Mouse (Mus musculus) limb, embryonic 14.5 days (tissue): ENCODE measurements at regions not wholly inside any gene's neighbourhood (a gene's known extent, or its start where the extent isn't known, plus 50 kb on each side); places are given as distances from the start of the nearest gene placed in this dataset.

ENCODE experiments used
- ATAC-seq: fragments of 200-750 bp; cut with Nextera tagmentation; 2 replicates; pipeline ENCODE4 v1.8.0; 2017; ENCODE audit warnings: low read depth, moderate number of reproducible peaks, moderate TSS enrichment; ENCODE audit not compliant: low FRiP score
- DNase-seq: peaks from one replicate; pipeline ENCODE4 v3.0.0-alpha.2; 2015; ENCODE audit warnings: low spot score
- H3K27ac ChIP-seq: fragments of 300-500 bp; sonication (generic); replicated peaks from 2 replicates; pipeline ENCODE4 v1.5.1; 2014; ENCODE audit warnings: low read depth, mild to moderate bottlenecking, low read length, moderate library complexity, mixed read lengths
- H3K27me3 ChIP-seq: fragments of 300-500 bp; sonication (generic); 2 replicates; pipeline ENCODE4 v1.6.1; 2014; ENCODE audit warnings: low read length, mixed read lengths; ENCODE audit not compliant: control insufficient read depth, insufficient read depth
- H3K36me3 ChIP-seq: fragments of 300-500 bp; sonication (generic); 2 replicates; pipeline ENCODE4 v1.6.1; 2014; ENCODE audit warnings: mild to moderate bottlenecking, low read length, moderate library complexity, mixed read lengths; ENCODE audit not compliant: control insufficient read depth, insufficient read depth
- H3K4me1 ChIP-seq: fragments of 300-500 bp; sonication (generic); 2 replicates; pipeline ENCODE4 v1.6.1; 2014; ENCODE audit warnings: antibody characterized with exemption, low read length, mixed read lengths; ENCODE audit not compliant: control insufficient read depth, insufficient read depth
- H3K4me2 ChIP-seq: fragments of 300-500 bp; sonication (generic); replicated peaks from 2 replicates; pipeline ENCODE4 v1.6.1; 2014; ENCODE audit warnings: low read depth, mild to moderate bottlenecking, low read length, moderate library complexity; ENCODE audit not compliant: severe bottlenecking
- H3K4me3 ChIP-seq: fragments of 300-500 bp; sonication (generic); replicated peaks from 2 replicates; pipeline ENCODE4 v1.5.1; 2014; ENCODE audit warnings: low read length
- H3K9ac ChIP-seq: fragments of 300-500 bp; sonication (generic); 2 replicates; pipeline ENCODE4 v1.6.1; 2014; ENCODE audit warnings: mild to moderate bottlenecking, low read depth, low read length, moderate library complexity; ENCODE audit not compliant: severe bottlenecking
- H3K9me3 ChIP-seq: fragments of 300-500 bp; sonication (generic); 2 replicates; pipeline ENCODE4 v1.6.1; 2016; ENCODE audit warnings: low read length; ENCODE audit not compliant: control insufficient read depth
- POLR2A ChIP-seq: fragments of 200-500 bp; IDR thresholded peaks from 2 replicates; pipeline ENCODE4 v1.8.0; 2012; ENCODE audit warnings: inconsistent platforms, mild to moderate bottlenecking, moderate library complexity, borderline replicate concordance; ENCODE audit not compliant: insufficient read depth, insufficient read length; ENCODE audit errors: extremely low read depth
- WGBS: fragments of 180-500 bp; shearing (Covaris S2); extraction: QIAGEN DNeasy Blood & Tissue Kit; methylation state at CpG from one replicate; pipeline ENCODE4 v1.1.7; 2014; 5-methylcytosine and 5-hydroxymethylcytosine counted together

DNA sequence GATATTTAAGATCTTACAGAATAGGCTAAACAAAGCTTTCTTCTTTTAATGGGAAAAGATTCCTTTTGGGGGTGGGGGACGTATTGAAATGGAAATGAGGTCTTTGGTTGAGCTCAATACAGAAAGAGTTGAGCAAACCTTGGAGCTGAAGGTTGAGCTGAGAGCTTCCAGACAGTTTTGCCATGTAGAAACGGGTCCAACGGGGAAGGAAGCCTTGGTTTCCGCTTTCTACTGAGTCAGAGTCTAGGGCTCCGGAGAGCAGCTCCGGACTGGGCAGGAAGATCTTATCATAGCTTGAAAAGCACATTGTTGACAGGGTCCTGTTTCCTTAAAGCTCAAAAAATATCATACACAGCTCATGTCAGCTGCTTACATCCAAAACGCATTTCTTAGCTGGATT lies 97.0 kb upstream of the Myo10 start:
- H3K4me1 ChIP-seq = no peaks in the 10 kb centered on the region

GRCm38 (mm10) chr15:25536451-25537334 lies 85.6 kb upstream of the Myo10 start:
- Histone ChIP-seq H3K9me3 (no peaks in the 10 kb centered on the region), H3K9ac (no peak overlapping the region), H3K4me3 (no peak overlapping the region), H3K36me3 (no peaks in the 10 kb centered on the region), H3K4me2 (no peak overlapping the region), H3K4me1 (0 out of 2 replicates have a peak, but pooled peaks cover 3% of the 10 kb centered on the region), H3K27me3 (no peaks in the 10 kb centered on the region), H3K27ac (no peak overlapping the region)
- no peak for TF ChIP-seq POLR2A
- WGBS = 79% methylated on average over 22 of the region's 22 CpGs
- ATAC-seq (peak; percentile 36; the same call in 1 of the 2 replicates), DNase-seq (peak; percentile 45)

More for the DNA sequence above, 97.0 kb upstream of the Myo10 start:
- ATAC-seq (no peak), DNase-seq (no peak)
- no peak for TF ChIP-seq POLR2A
- no peaks in the 10 kb centered on the region for H3K9me3 ChIP-seq
- H3K27me3 ChIP-seq = no peaks in the 10 kb centered on the region
- 83% methylated on average over 7 of the region's 7 CpGs for WGBS
- H3K36me3 ChIP-seq = no peaks in the 10 kb centered on the region
- H3K4me2 ChIP-seq = no peak overlapping the region
- no peak overlapping the region for H3K27ac ChIP-seq
- H3K9ac ChIP-seq = no peak overlapping the region
- no peak overlapping the region for H3K4me3 ChIP-seq

GRCm38 (mm10) chr15:25539344-25540176 lies 82.8 kb upstream of the Myo10 start:
- TF ChIP-seq POLR2A = no peak
- DNase-seq (no peak), ATAC-seq (peak; percentile 60; the same call in 1 of the 2 replicates)
- Histone ChIP-seq H3K4me1 (0 out of 2 replicates have a peak, but pooled peaks cover 3% of the 10 kb centered on the region), H3K9me3 (no peaks in the 10 kb centered on the region), H3K27me3 (no peaks in the 10 kb centered on the region), H3K4me2 (no peak overlapping the region), H3K36me3 (no peaks in the 10 kb centered on the region), H3K9ac (no peak overlapping the region), H3K4me3 (no peak overlapping the region), H3K27ac (no peak overlapping the region)
- 64% methylated on average over 20 of the region's 20 CpGs for WGBS

GRCm38 (mm10) chr15:25542382-25542781 lies 79.9 kb upstream of the Myo10 start:
- 89% methylated on average over 4 of the region's 4 CpGs for WGBS
- no peak for ATAC-seq
- no peaks in the 10 kb centered on the region for H3K36me3 ChIP-seq
- no peak overlapping the region for H3K4me2 ChIP-seq
- H3K9ac ChIP-seq = no peak overlapping the region
- DNase-seq = no peak
- no peak overlapping the region for H3K4me3 ChIP-seq
- TF ChIP-seq POLR2A = no peak
- no peak overlapping the region for H3K27ac ChIP-seq
- H3K9me3 ChIP-seq = no peaks in the 10 kb centered on the region
- no peaks in the 10 kb centered on the region for H3K27me3 ChIP-seq
- H3K4me1 ChIP-seq = 0 out of 2 replicates have a peak, but pooled peaks cover 3% of the 10 kb centered on the region

DNA sequence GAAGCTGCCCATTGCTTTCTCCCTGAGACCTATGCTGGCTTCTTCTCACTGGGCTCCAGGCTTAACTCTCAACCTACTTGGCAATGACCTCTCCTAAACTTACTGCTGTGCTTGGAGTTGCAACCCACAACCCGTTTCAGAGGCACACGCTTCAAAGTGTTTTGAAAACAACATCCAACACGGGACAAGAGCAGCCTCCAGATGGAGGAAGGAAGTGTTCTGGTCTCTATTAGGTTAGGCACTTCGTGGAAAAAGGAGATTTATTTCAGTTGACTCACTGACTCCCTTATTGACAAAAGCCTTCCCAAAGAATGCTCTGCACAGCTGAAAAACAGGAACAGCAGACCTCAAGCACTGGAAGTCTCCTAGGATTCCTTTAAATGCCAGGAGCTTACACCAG lies 76.1 kb upstream of the Myo10 start:
- no peak overlapping the region for H3K9ac ChIP-seq
- no peak overlapping the region for H3K4me3 ChIP-seq
- WGBS = 18% methylated on average over 4 of the region's 4 CpGs
- no peak for TF ChIP-seq POLR2A
- H3K27ac ChIP-seq = no peak overlapping the region
- no peaks in the 10 kb centered on the region for H3K27me3 ChIP-seq
- ATAC-seq = no peak
- no peaks in the 10 kb centered on the region for H3K4me1 ChIP-seq
- no peak overlapping the region for H3K4me2 ChIP-seq
- no peak for DNase-seq
- no peaks in the 10 kb centered on the region for H3K9me3 ChIP-seq
- no peaks in the 10 kb centered on the region for H3K36me3 ChIP-seq
